Mouse (Mus musculus) megakaryocyte-erythroid progenitor cell, adult 5-6 weeks (primary cell): ENCODE data around the gene Acmsd. TPM values are rescaled to one million over a fixed set of nuclear protein-coding genes. Genes with fewer than 3 reads are reported as not detected.
A peak's percentile ranks its signal among the peaks of the same experiment; 100 is the strongest.

Experiments
- ATAC-seq: replicated peaks from 2 replicates; pipeline ENCODE4 v1.8.0; 2016; ENCODE audit warnings: mild to moderate bottlenecking, inconsistent platforms; ENCODE audit not compliant: severe bottlenecking, poor library complexity, low FRiP score, low TSS enrichment
- total RNA-seq, 2 experiments: library from RNA; stranded (forward) in 1 of 2; stranded (reverse) in 1 of 2; fragments of 200-1000, 215-1000 nt in 1 of 2; fragments of >200 nt in 1 of 2; fragmentation: Nextera tagmentation in 1 of 2; gene quantifications; 2 replicates each; pipeline ENCODE4 v1.2.3; 2014 to 2017

Acmsd gene
- total RNA-seq, 2 experiments from 2014 or later, result 5.9 to 14.7 TPM

- peak; percentile 97 for ATAC-seq
Observed at GRCm38 (mm10) chr1:127773803-127774500, 44.7 kb downstream of the Acmsd start, which contains the start of gene Ccnt2. Ccnt2 (plus strand) TSS chr1:127774164.

- ATAC-seq, result peak; percentile 7
Observed at GRCm38 (mm10) chr1:127774501-127774880, 45.3 kb downstream of the Acmsd start.

- no peak for ATAC-seq
Observed at GRCm38 (mm10) chr1:127775206-127775720, 46.0 kb downstream of the Acmsd start.

GRCm38 (mm10) chr1:127776246-127776645 is 47.0 kb downstream of the Acmsd start:
- ATAC-seq, result no peak

- ATAC-seq, result no peak
Observed at GRCm38 (mm10) chr1:127778611-127779010, 49.4 kb downstream of the Acmsd start.

- ATAC-seq, result peak; percentile 33; the same call in 1 of the 2 replicates
Observed at GRCm38 (mm10) chr1:127780142-127780541, 50.9 kb downstream of the Acmsd start.

GRCm38 (mm10) chr1:127780849-127781248 is 51.6 kb downstream of the Acmsd start:
- no peak for ATAC-seq

GRCm38 (mm10) chr1:127783862-127784261 is 54.6 kb downstream of the Acmsd start:
- no peak for ATAC-seq

GRCm38 (mm10) chr1:127785882-127786281 is 56.7 kb downstream of the Acmsd start:
- ATAC-seq, result no peak

- ATAC-seq, result no peak
Observed at GRCm38 (mm10) chr1:127788943-127789342, 59.7 kb downstream of the Acmsd start.

- no peak for ATAC-seq
Observed at GRCm38 (mm10) chr1:127793459-127793858, 64.2 kb downstream of the Acmsd start.

- ATAC-seq, result no peak
Observed at GRCm38 (mm10) chr1:127795087-127795769, 66.0 kb downstream of the Acmsd start.

- no peak for ATAC-seq
Observed at GRCm38 (mm10) chr1:127796341-127796740, 67.1 kb downstream of the Acmsd start.

GRCm38 (mm10) chr1:127796752-127797151 is 67.5 kb downstream of the Acmsd start:
- ATAC-seq, result no peak

GRCm38 (mm10) chr1:127802916-127803315 is 73.7 kb downstream of the Acmsd start:
- ATAC-seq, result no peak

- ATAC-seq, result no peak
Observed at GRCm38 (mm10) chr1:127808671-127809070, 79.5 kb downstream of the Acmsd start.

- ATAC-seq, result no peak
Observed at GRCm38 (mm10) chr1:127812929-127813328, 83.7 kb downstream of the Acmsd start.

GRCm38 (mm10) chr1:127816381-127816780 is 87.2 kb downstream of the Acmsd start:
- ATAC-seq, result no peak
